Mouse (Mus musculus): ENCODE results near the gene Elmo3.
A peak's percentile ranks its signal among the peaks of the same experiment; 100 is the strongest.

Gene Elmo3

GRCm38 (mm10) chr8:105305211-105306145 lies at the start of gene Elmo3:
TSS of gene Elmo3 (plus strand) at chr8:105305601.
- DNase-seq, result peak; percentile 87

- DNase-seq, result no peak
Measured at GRCm38 (mm10) chr8:105257318-105258114, 47.9 kb upstream of the Elmo3 start.

- DNase-seq, result peak; percentile 53
Measured at GRCm38 (mm10) chr8:105258911-105259720, 46.3 kb upstream of the Elmo3 start.

- peak; percentile 77 for DNase-seq
Measured at GRCm38 (mm10) chr8:105259721-105260320, 45.6 kb upstream of the Elmo3 start.

- DNase-seq, result peak; percentile 64
Measured at GRCm38 (mm10) chr8:105260371-105261099, 44.9 kb upstream of the Elmo3 start.

- DNase-seq, result no peak
Measured at GRCm38 (mm10) chr8:105261326-105261980, 43.9 kb upstream of the Elmo3 start.

- no peak for DNase-seq
Measured at GRCm38 (mm10) chr8:105263244-105263912, 42.0 kb upstream of the Elmo3 start.

- peak; percentile 87 for DNase-seq
Measured at GRCm38 (mm10) chr8:105264024-105264982, 41.1 kb upstream of the Elmo3 start, which contains the start of the genes Tradd and Fbxl8. TSS of gene Tradd (minus strand) at chr8:105264609. TSS of gene Fbxl8 (plus strand) at chr8:105264648.

- peak; percentile 76 for DNase-seq
Measured at GRCm38 (mm10) chr8:105265128-105265527, 40.3 kb upstream of the Elmo3 start.

- no peak for DNase-seq
Measured at GRCm38 (mm10) chr8:105266775-105267174, 38.6 kb upstream of the Elmo3 start.

GRCm38 (mm10) chr8:105268342-105269074 lies 36.9 kb upstream of the Elmo3 start:
- peak; percentile 34 for DNase-seq

- DNase-seq, result peak; percentile 86
Measured at GRCm38 (mm10) chr8:105269075-105269458, 36.3 kb upstream of the Elmo3 start.

GRCm38 (mm10) chr8:105269461-105269947 lies 35.9 kb upstream of the Elmo3 start, which contains the start of gene Hsf4:
TSS of gene Hsf4 (plus strand) at chr8:105269801.
- peak; percentile 84 for DNase-seq

GRCm38 (mm10) chr8:105270101-105270915 lies 35.1 kb upstream of the Elmo3 start:
- DNase-seq, result no peak

GRCm38 (mm10) chr8:105270916-105271186 lies 34.5 kb upstream of the Elmo3 start:
- no peak for DNase-seq

GRCm38 (mm10) chr8:105275387-105275786 lies 30.0 kb upstream of the Elmo3 start:
- DNase-seq, result no peak

GRCm38 (mm10) chr8:105275840-105276239 lies 29.6 kb upstream of the Elmo3 start, which contains the start of gene Nol3:
TSS of gene Nol3 (plus strand) at chr8:105276140.
- DNase-seq, result no peak
